Mouse (Mus musculus): ENCODE measurements around the gene Rassf9.

The Rassf9 gene

GRCm38 (mm10) chr10:102511807-102512461 lies at the start of gene Rassf9:
Rassf9 (plus strand) TSS chr10:102512222.
- DNase-seq (ENCODE audit: low read depth): no peak

GRCm38 (mm10) chr10:102469412-102469811 lies 42.6 kb upstream of the Rassf9 start:
- no peak for DNase-seq (ENCODE audit: low read depth)

DNA sequence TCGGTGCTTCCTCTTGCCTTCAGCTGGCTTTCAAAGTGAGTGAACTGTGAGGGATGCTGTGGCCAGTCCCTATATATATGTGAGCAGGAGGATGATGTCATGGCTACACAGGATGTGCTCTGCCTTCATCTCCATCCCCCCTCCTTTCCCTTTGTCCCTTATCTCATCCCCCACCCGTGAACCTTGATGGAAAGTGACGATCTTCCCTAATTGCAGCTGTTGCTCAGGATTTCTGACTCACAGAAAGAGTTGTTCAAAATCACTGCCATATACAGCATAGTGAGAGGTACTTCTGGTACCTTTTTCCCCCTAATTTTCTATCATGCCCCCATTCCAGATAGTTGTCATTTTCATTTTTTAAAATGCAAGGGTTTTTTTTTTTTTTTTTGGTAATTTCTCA lies 21.6 kb upstream of the Rassf9 start, which contains the start of gene Nts:
Gene Nts (minus strand): TSS at position 101 of the 400 bp plus-strand sequence.
- DNase-seq (ENCODE audit: low read depth): no peak

DNA sequence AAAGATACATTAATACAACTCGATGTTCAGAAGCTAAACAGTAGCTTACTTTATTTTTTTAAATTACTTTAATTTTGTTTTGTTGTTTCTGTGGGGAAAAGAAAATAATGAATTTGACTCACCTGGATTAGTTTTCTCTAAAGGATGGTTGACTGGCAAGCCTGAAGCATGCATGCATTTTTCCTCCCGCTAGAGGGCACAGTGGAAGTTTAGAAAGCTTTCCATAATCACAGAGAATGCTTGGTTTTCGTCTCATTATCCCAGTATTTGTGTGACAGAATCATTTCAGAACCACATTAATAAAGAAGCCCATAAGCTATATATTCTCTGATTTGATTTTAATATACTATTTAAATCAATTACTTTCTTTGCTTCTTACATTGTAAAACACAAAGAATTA lies 20.2 kb upstream of the Rassf9 start:
- no peak for DNase-seq (ENCODE audit: low read depth)

DNA sequence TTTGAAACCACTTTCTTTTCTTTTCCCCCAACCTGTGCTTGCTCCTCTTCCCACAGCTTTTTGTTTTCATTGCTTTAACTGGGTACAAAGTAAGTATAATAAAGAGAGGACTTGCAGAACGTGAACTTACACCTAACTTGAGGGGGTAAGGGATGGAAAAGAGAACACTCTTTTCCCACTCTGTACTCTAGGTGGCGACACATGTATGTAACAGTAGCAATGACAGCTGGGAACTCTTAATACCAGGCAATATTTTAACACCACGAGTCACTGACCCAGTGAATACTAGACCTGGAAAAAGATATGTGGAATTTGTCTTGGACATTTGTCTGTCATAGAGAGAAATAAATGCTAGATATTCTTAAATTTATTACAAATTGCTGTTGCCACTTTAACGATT lies 13.3 kb upstream of the Rassf9 start:
- peak; percentile 28 for DNase-seq (ENCODE audit: low read depth)

- DNase-seq (ENCODE audit: low read depth): no peak
Measured at GRCm38 (mm10) chr10:102507386-102507785, 4.6 kb upstream of the Rassf9 start.

GRCm38 (mm10) chr10:102511461-102511806 lies 588 bp upstream of the Rassf9 start:
- DNase-seq (ENCODE audit: low read depth): no peak

DNA sequence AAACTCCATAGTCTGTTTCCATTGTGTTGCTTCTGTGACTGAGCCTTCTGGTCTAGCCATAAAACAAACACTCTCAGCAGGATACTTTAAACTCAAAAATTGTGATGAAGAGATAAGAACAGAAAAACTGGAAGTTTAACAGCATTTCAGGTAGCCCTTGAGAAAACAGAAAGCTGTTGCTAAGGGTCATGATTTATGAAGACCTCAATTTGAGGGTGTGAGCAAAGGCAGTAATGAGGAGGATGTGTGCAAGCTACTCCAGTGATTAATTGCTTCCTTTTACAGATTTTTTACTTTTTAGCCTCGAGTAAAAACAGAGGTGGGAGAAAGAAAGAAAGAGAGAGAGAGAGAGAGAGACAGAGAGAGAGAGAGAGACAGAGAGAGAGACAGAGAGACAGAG lies 2.1 kb downstream of the Rassf9 start:
- DNase-seq (ENCODE audit: low read depth): no peak

GRCm38 (mm10) chr10:102527901-102528300 lies 15.9 kb downstream of the Rassf9 start:
- DNase-seq (ENCODE audit: low read depth): no peak

DNA sequence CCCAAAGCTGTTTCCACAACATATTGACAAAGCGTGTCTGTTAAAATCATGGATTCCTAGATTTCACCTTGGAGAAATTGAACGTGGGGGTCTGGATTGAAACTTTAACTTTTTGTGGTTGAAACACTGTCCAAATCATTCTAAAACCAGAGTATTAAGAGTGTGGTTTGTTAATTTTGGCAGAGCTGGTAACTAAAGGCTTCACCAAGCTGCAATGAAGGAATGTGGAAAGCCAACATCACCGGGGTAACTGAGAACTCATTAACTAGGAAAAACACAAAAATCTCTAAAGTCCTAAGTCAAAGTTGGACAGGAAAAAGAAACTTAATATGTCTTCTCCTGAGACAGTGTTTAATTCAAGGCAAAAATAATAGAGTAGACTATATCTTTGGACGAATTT lies 41.9 kb downstream of the Rassf9 start:
- peak; percentile 23 for DNase-seq (ENCODE audit: low read depth)

DNA sequence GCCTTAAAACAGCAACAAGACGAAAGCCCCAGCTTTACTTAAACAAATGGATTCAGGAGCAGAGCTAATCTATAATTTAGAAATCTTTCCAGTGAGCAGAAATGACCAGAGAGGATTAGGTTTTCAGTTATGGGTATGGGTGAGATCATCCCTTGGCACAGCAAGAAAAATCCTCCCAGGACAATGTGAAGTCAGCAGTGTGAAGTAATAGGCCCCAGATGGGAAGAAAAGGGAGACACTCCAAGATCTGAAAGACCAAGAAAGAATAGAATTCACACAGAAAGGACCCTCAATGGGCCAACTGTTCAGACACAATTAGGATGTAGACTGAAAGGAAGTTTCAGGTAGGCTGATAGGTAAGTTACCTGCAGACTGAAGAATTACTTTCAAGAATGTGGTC lies 50.5 kb downstream of the Rassf9 start:
- DNase-seq (ENCODE audit: low read depth): no peak

GRCm38 (mm10) chr10:102577970-102578369 lies 65.9 kb downstream of the Rassf9 start:
- no peak for DNase-seq (ENCODE audit: low read depth)

DNA sequence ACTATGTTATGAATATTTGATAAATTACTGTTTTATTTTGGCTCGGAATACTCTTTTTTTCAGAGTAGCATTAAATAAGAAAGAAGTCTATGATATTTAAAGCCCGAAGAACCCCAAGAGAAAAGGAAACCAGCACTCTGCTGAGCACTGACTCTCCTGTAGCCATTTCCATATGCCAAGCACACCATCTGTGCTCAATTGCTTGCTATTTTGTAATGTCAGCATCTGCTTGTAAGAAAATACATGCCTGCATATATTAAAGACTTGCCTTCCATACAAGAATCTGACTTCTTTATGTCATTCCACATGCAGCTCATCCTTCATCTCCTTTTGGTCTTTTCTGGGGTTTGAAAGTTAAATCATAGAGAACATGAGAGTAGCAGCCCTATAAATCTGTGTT lies 82.3 kb downstream of the Rassf9 start:
- DNase-seq (ENCODE audit: low read depth): no peak

All from fibroblast of lung, adult 2 months (primary cell).